Mouse (Mus musculus) limb, embryonic 12.5 days (tissue): ENCODE data around the gene Gm17654. TPM values are rescaled to one million over a fixed set of nuclear protein-coding genes. Genes with fewer than 3 reads are reported as not detected.
"Not testable (repeated sequence)": the region's sequence is repeated elsewhere in the genome, so short reads cannot be mapped to it uniquely, and the experiment has no call there.

ENCODE experiments used
- ATAC-seq: fragments of 200-750 bp; cut with Nextera tagmentation; 2 replicates; pipeline ENCODE4 v1.8.0; 2017; ENCODE audit warnings: low read depth, moderate TSS enrichment; ENCODE audit not compliant: insufficient number of reproducible peaks, insufficient read depth, low FRiP score, low TSS enrichment
- H3K27ac ChIP-seq: fragments of 300-500 bp; sonication (generic); 2 replicates; pipeline ENCODE4 v1.5.1; 2016; ENCODE audit warnings: mild to moderate bottlenecking, moderate library complexity
- H3K27me3 ChIP-seq: fragments of 300-500 bp; sonication (generic); 2 replicates; pipeline ENCODE4 v1.6.1; 2016; ENCODE audit warnings: mild to moderate bottlenecking, moderate library complexity
- H3K36me3 ChIP-seq: fragments of 300-500 bp; sonication (generic); 2 replicates; pipeline ENCODE4 v1.6.1; 2016; ENCODE audit warnings: mild to moderate bottlenecking, moderate library complexity
- H3K4me1 ChIP-seq: fragments of 300-500 bp; sonication (generic); replicated peaks from 2 replicates; pipeline ENCODE4 v1.6.1; 2016
- H3K4me2 ChIP-seq: fragments of 300-500 bp; sonication (generic); 2 replicates; pipeline ENCODE4 v1.6.1; 2016; ENCODE audit warnings: mild to moderate bottlenecking, moderate library complexity
- H3K4me3 ChIP-seq: fragments of 300-500 bp; sonication (generic); replicated peaks from 2 replicates; pipeline ENCODE4 v1.5.1; 2016; ENCODE audit warnings: mild to moderate bottlenecking
- H3K9ac ChIP-seq: fragments of 300-500 bp; sonication (generic); replicated peaks from 2 replicates; pipeline ENCODE4 v1.6.1; 2016; ENCODE audit warnings: mild to moderate bottlenecking, moderate library complexity
- H3K9me3 ChIP-seq: fragments of 300-500 bp; sonication (generic); 2 replicates; pipeline ENCODE4 v1.6.1; 2016; ENCODE audit warnings: mild to moderate bottlenecking, moderate library complexity
- WGBS: fragments of 180-500 bp; shearing (Covaris S2); methylation state at CpG from one replicate; pipeline ENCODE4 v1.1.7; 2016; 5-methylcytosine and 5-hydroxymethylcytosine counted together
- polyA plus RNA-seq: library from polyadenylated mRNA; unstranded; fragments of >200 nt; fragmentation: Nextera tagmentation; extraction: Ambion mirVana; gene quantifications from 2 replicates; pipeline ENCODE4 v1.2.1, GENCODE M21; 2016

Gm17654 gene
- not detected in 2 replicates for polyA plus RNA-seq

- 86% methylated on average over 1 of the region's 2 CpGs for WGBS
- H3K27me3 ChIP-seq, H3K9me3 ChIP-seq, H3K9ac ChIP-seq, H3K4me1 ChIP-seq, H3K4me3 ChIP-seq, ATAC-seq, H3K27ac ChIP-seq, H3K36me3 ChIP-seq, H3K4me2 ChIP-seq: not testable (repeated sequence)
These were observed at the start of gene Gm17654 for GRCm38 (mm10) chr14:43579046-43579445. TSS of gene Gm17654 (minus strand) at chr14:43579146.

- not testable (repeated sequence) for H3K36me3 ChIP-seq, H3K9me3 ChIP-seq, H3K9ac ChIP-seq, H3K4me3 ChIP-seq, H3K27me3 ChIP-seq, H3K4me1 ChIP-seq, ATAC-seq, H3K4me2 ChIP-seq, H3K27ac ChIP-seq
These were observed 29.0 kb upstream of the Gm17654 start, which contains the start of gene Gm10375 for GRCm38 (mm10) chr14:43607913-43608312. TSS of gene Gm10375 (minus strand) at chr14:43608013.

DNA sequence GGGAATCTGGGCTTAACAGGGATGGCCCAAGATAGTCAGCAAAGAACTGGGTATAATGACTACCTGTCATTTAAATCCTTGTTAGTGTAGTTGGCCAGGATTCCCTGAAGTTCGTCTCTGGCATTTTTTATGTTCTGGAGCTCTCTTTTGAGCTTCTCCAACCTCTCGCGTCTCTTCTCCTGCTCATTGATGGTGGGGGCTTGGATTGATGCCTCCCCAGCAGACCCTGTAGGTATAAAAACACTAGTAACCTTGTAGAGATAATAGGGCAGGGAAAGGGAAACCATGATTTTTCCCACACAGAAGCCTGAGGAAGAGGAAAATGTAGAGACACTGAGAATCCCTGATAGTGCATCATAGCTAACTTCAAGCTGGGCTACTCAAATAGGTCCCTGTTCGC lies 977 bp downstream of the Gm17654 start:
- WGBS = 82% methylated on average over 2 of the region's 4 CpGs
- not testable (repeated sequence) for ATAC-seq, H3K4me1 ChIP-seq, H3K27ac ChIP-seq, H3K27me3 ChIP-seq, H3K9ac ChIP-seq, H3K36me3 ChIP-seq, H3K4me2 ChIP-seq, H3K9me3 ChIP-seq, H3K4me3 ChIP-seq

DNA sequence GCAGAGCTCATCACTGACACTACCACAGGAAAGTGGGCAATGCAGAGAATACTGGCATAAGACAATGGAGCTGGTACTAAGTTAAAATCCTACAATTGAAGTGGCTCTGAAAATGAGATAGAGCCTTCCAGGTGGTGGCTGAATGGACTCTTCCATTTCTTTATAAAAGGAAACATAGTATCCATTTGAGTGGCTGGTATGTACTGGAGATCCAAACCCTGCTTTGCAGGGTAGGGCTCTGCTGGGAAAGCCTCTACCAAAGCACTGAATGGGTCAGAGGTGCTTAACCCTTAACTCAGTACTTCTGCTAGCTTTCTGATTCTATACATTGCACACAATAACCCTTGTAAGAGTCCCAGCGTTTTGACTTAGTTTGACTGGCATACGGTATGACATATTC lies 26.7 kb downstream of the Gm17654 start:
- not testable (repeated sequence) for H3K9ac ChIP-seq, H3K4me1 ChIP-seq, H3K27me3 ChIP-seq, H3K9me3 ChIP-seq, H3K27ac ChIP-seq, H3K4me2 ChIP-seq, H3K36me3 ChIP-seq, ATAC-seq, H3K4me3 ChIP-seq
- WGBS = 88% methylated on average over 2 of the region's 2 CpGs

DNA sequence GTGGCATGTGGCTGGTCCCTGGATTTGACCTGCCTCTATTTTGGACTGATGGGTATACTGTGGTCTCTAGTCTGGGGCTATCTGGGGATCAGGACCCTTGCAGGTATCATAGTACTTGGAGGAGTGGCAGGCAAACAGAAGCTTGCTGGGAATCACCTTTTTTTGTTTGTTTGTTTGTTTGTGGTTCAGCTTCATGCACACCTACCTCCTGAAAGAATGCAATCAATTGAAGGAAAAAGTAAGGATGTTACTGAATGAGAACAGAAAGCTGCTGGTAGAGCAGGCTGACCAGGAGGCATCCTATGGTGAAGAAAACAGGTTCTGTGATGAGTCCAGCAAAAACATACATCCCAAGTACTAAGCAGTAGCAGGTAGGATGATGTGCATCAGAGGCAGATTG lies 32.7 kb downstream of the Gm17654 start:
- H3K9ac ChIP-seq, H3K4me1 ChIP-seq, H3K4me2 ChIP-seq, H3K9me3 ChIP-seq, H3K36me3 ChIP-seq, H3K27ac ChIP-seq, H3K27me3 ChIP-seq, H3K4me3 ChIP-seq, ATAC-seq: not testable (repeated sequence)

DNA sequence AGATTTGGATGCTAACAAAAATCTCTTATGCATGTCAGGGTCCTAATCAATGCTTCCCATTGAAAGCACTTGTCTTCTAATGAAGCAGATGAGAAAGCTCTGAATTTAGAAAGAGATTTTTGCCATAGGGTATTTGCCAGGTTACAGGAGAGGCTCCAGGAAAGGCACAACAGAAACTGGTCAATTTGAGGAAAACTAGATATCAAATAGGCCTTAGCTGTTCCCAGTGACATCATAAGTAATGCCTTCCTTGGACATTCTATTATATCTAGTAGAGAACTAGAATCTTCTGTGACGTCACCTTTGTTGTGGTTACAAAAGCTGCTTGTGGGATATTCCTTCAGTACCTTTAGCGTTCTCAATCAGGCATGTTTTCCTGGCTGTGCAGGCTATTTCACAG lies 35.7 kb downstream of the Gm17654 start, which contains the start of gene Gm5799:
TSS of gene Gm5799 (plus strand) at position 301 of the 400 bp plus-strand sequence.
- H3K9ac ChIP-seq, H3K27ac ChIP-seq, H3K9me3 ChIP-seq, H3K27me3 ChIP-seq, H3K36me3 ChIP-seq, H3K4me2 ChIP-seq, H3K4me3 ChIP-seq, ATAC-seq, H3K4me1 ChIP-seq: not testable (repeated sequence)
- WGBS = 81% methylated on average over 2 of the region's 2 CpGs

- WGBS = 76% methylated on average over 2 of the region's 2 CpGs
- not testable (repeated sequence) for H3K4me2 ChIP-seq, H3K4me1 ChIP-seq, H3K27ac ChIP-seq, ATAC-seq, H3K4me3 ChIP-seq, H3K36me3 ChIP-seq, H3K9me3 ChIP-seq, H3K27me3 ChIP-seq, H3K9ac ChIP-seq
These were observed 40.8 kb downstream of the Gm17654 start for GRCm38 (mm10) chr14:43538144-43538543.

DNA sequence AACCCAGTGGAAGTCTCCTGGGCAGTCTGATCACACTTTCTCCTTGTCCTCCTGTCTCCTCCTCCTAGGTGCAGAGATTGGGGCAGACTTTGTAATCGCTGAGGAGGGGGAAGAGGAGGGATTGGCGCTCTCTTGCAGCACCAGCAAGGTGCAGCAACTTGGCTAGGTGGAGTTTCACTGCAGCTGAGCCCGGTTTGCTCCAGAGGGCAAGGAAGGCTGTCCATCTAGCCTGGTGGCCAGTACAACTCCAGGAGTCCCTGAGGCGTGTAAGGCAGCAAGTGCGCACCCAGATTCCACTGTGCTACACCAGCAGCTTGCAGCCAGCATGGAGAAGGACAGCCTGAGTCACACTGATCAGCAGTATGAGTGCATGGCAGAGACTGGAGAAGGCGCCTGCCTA lies 46.6 kb downstream of the Gm17654 start:
- not testable (repeated sequence) for H3K9me3 ChIP-seq, ATAC-seq, H3K4me2 ChIP-seq, H3K27me3 ChIP-seq, H3K4me3 ChIP-seq, H3K9ac ChIP-seq, H3K36me3 ChIP-seq, H3K27ac ChIP-seq, H3K4me1 ChIP-seq
- WGBS = 66% methylated on average over 4 of the region's 6 CpGs

- not testable (repeated sequence) for H3K27me3 ChIP-seq, H3K27ac ChIP-seq, H3K9ac ChIP-seq, H3K4me3 ChIP-seq, H3K9me3 ChIP-seq, H3K36me3 ChIP-seq, H3K4me1 ChIP-seq, ATAC-seq, H3K4me2 ChIP-seq
- WGBS = no CpG with 5 or more reads among the region's 6 CpGs
These were observed 46.9 kb downstream of the Gm17654 start for GRCm38 (mm10) chr14:43532011-43532383.

GRCm38 (mm10) chr14:43531052-43532010 lies 47.6 kb downstream of the Gm17654 start:
- H3K9ac ChIP-seq, H3K36me3 ChIP-seq, H3K4me1 ChIP-seq, H3K27ac ChIP-seq, H3K4me3 ChIP-seq, H3K4me2 ChIP-seq, H3K27me3 ChIP-seq, ATAC-seq, H3K9me3 ChIP-seq: not testable (repeated sequence)
- 32% methylated on average over 15 of the region's 15 CpGs for WGBS
